Mouse (Mus musculus) bone marrow, adult 2 months (tissue): Measurements from ENCODE around the gene 3300002I08Rik.
"Not testable (repeated sequence)": the region's sequence is repeated elsewhere in the genome, so short reads cannot be mapped to it uniquely, and the experiment has no call there.

Source experiments
- CTCF ChIP-seq: fragments of 200-500 bp; IDR thresholded peaks from 2 replicates; pipeline ENCODE4 v1.5.1; 2011; ENCODE audit warnings: low read length, control low read depth; ENCODE audit not compliant: control insufficient read depth, insufficient read depth
- POLR2A ChIP-seq: fragments of 200-500 bp; IDR thresholded peaks from 2 replicates; pipeline ENCODE4 v1.6.1; 2011; ENCODE audit warnings: low read depth, mild to moderate bottlenecking, control low read depth, low read length, borderline replicate concordance; ENCODE audit not compliant: control insufficient read depth

DNA sequence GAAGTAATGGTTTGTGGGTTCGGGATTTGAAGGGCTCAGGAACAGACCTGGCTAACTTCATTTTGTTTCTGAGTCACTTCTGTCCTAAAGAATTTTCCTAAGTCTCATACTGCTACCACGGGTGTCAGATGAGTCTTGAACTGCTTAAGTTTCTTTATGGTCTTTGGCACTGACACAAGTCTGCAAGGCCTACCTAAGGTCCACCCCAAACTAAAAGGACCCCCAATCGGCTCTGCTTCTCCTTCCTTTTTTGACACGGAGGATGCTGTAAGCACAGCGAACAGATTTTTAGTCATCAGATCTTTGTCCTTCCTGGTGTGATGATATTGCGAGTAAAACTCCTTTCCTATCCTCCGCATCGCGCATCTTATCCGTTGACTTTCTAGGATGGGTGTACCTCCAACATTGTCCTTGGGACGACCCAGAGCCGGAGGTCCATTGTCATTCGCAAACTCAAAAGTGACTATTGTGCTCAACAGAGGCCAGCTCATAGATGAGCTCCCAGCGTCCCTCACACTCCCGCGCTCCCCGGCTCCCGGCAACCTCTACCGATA, 23.1 kb upstream of the 3300002I08Rik start:
- TF ChIP-seq POLR2A, CTCF: not testable (repeated sequence)
